Mouse (Mus musculus): ENCODE measurements around the gene Slc16a2. TPM values are rescaled to one million over a fixed set of nuclear protein-coding genes. Genes with fewer than 3 reads are reported as not detected.

Gene Slc16a2
- polyA plus RNA-seq (2011; ENCODE audit: insufficient read depth, insufficient read length, low read depth, missing spikeins) = 12.1 and 14.2 TPM in 2 replicates

- Histone ChIP-seq H3K9me3 (replicated peaks; ENCODE audit: control insufficient read depth, insufficient read depth, low read length, poor library complexity, severe bottlenecking) (no peaks in the 10 kb centered on the region), H3K36me3 (ENCODE audit: control insufficient read depth, insufficient read depth, low read length, poor library complexity, severe bottlenecking) (no peaks in the 10 kb centered on the region), H3K27ac (ENCODE audit: insufficient read depth, low read length) (no peak within 1 kb of the TSS), H3K27me3 (ENCODE audit: control insufficient read depth, insufficient read depth, low read length, poor library complexity, severe bottlenecking) (peaks cover 5% of the 10 kb centered on the region; the same call in 1 of the 2 replicates), H3K4me1 (ENCODE audit: control insufficient read depth, insufficient read depth, low read length) (no peaks in the 10 kb centered on the region), H3K4me3 (ENCODE audit: low read depth, low read length) (peak within 1 kb of the TSS; percentile 67), H3K9ac (ENCODE audit: low read depth, poor library complexity, severe bottlenecking) (peak within 1 kb of the TSS; percentile 43)
- TF ChIP-seq EP300 (IDR thresholded peaks at IDR 0.05; ENCODE audit: insufficient read depth, low read depth, low read length) = no peak
- no peak for TF ChIP-seq CTCF (IDR thresholded peaks at IDR 0.05; ENCODE audit: low read depth, low read length)
- no peak for TF ChIP-seq POLR2A (IDR thresholded peaks at IDR 0.05; ENCODE audit: insufficient read depth, low read length)
These were observed at the start of gene Slc16a2 for GRCm38 (mm10) chrX:103821832-103822196. Gene Slc16a2, minus strand, starts transcription at chrX:103821983.

GRCm38 (mm10) chrX:103863502-103863901 is 41.7 kb upstream of the Slc16a2 start:
- Histone ChIP-seq H3K4me3 (ENCODE audit: low read depth, low read length) (no peak overlapping the region), H3K36me3 (ENCODE audit: control insufficient read depth, insufficient read depth, low read length, poor library complexity, severe bottlenecking) (no peaks in the 10 kb centered on the region), H3K27me3 (ENCODE audit: control insufficient read depth, insufficient read depth, low read length, poor library complexity, severe bottlenecking) (no peaks in the 10 kb centered on the region), H3K27ac (ENCODE audit: insufficient read depth, low read length) (no peak overlapping the region), H3K4me1 (ENCODE audit: control insufficient read depth, insufficient read depth, low read length) (no peaks in the 10 kb centered on the region), H3K9me3 (replicated peaks; ENCODE audit: control insufficient read depth, insufficient read depth, low read length, poor library complexity, severe bottlenecking) (no peaks in the 10 kb centered on the region), H3K9ac (ENCODE audit: low read depth, poor library complexity, severe bottlenecking) (no peak overlapping the region)
- TF ChIP-seq EP300 (IDR thresholded peaks at IDR 0.05; ENCODE audit: insufficient read depth, low read depth, low read length) = no peak
- TF ChIP-seq POLR2A (IDR thresholded peaks at IDR 0.05; ENCODE audit: insufficient read depth, low read length) = no peak
- no peak for TF ChIP-seq CTCF (IDR thresholded peaks at IDR 0.05; ENCODE audit: low read depth, low read length)

- Histone ChIP-seq H3K9me3 (replicated peaks; ENCODE audit: control insufficient read depth, insufficient read depth, low read length, poor library complexity, severe bottlenecking) (no peaks in the 10 kb centered on the region), H3K27ac (ENCODE audit: insufficient read depth, low read length) (no peak overlapping the region), H3K36me3 (ENCODE audit: control insufficient read depth, insufficient read depth, low read length, poor library complexity, severe bottlenecking) (no peaks in the 10 kb centered on the region), H3K27me3 (ENCODE audit: control insufficient read depth, insufficient read depth, low read length, poor library complexity, severe bottlenecking) (no peaks in the 10 kb centered on the region), H3K9ac (ENCODE audit: low read depth, poor library complexity, severe bottlenecking) (no peak overlapping the region), H3K4me3 (ENCODE audit: low read depth, low read length) (no peak overlapping the region), H3K4me1 (ENCODE audit: control insufficient read depth, insufficient read depth, low read length) (no peaks in the 10 kb centered on the region)
- TF ChIP-seq CTCF (IDR thresholded peaks at IDR 0.05; ENCODE audit: low read depth, low read length) (no peak), EP300 (IDR thresholded peaks at IDR 0.05; ENCODE audit: insufficient read depth, low read depth, low read length) (no peak), POLR2A (IDR thresholded peaks at IDR 0.05; ENCODE audit: insufficient read depth, low read length) (no peak)
These were observed 41.1 kb upstream of the Slc16a2 start for GRCm38 (mm10) chrX:103862877-103863276.

- Histone ChIP-seq H3K27ac (ENCODE audit: insufficient read depth, low read length) (no peak overlapping the region), H3K4me3 (ENCODE audit: low read depth, low read length) (no peak overlapping the region), H3K27me3 (ENCODE audit: control insufficient read depth, insufficient read depth, low read length, poor library complexity, severe bottlenecking) (no peaks in the 10 kb centered on the region), H3K36me3 (ENCODE audit: control insufficient read depth, insufficient read depth, low read length, poor library complexity, severe bottlenecking) (no peaks in the 10 kb centered on the region), H3K9me3 (replicated peaks; ENCODE audit: control insufficient read depth, insufficient read depth, low read length, poor library complexity, severe bottlenecking) (no peaks in the 10 kb centered on the region), H3K9ac (ENCODE audit: low read depth, poor library complexity, severe bottlenecking) (no peak overlapping the region), H3K4me1 (ENCODE audit: control insufficient read depth, insufficient read depth, low read length) (no peaks in the 10 kb centered on the region)
- TF ChIP-seq EP300 (IDR thresholded peaks at IDR 0.05; ENCODE audit: insufficient read depth, low read depth, low read length) = no peak
- no peak for TF ChIP-seq POLR2A (IDR thresholded peaks at IDR 0.05; ENCODE audit: insufficient read depth, low read length)
- TF ChIP-seq CTCF (IDR thresholded peaks at IDR 0.05; ENCODE audit: low read depth, low read length) = no peak
These were observed 23.5 kb upstream of the Slc16a2 start for GRCm38 (mm10) chrX:103845266-103845665.

GRCm38 (mm10) chrX:103828836-103829235 is 7.1 kb upstream of the Slc16a2 start:
- no peaks in the 10 kb centered on the region for H3K27me3 ChIP-seq (ENCODE audit: control insufficient read depth, insufficient read depth, low read length, poor library complexity, severe bottlenecking)
- H3K9me3 ChIP-seq (replicated peaks; ENCODE audit: control insufficient read depth, insufficient read depth, low read length, poor library complexity, severe bottlenecking) = no peaks in the 10 kb centered on the region
- H3K4me1 ChIP-seq (ENCODE audit: control insufficient read depth, insufficient read depth, low read length) = no peaks in the 10 kb centered on the region
- no peak overlapping the region for H3K4me3 ChIP-seq (ENCODE audit: low read depth, low read length)
- no peak overlapping the region for H3K9ac ChIP-seq (ENCODE audit: low read depth, poor library complexity, severe bottlenecking)
- no peak overlapping the region for H3K27ac ChIP-seq (ENCODE audit: insufficient read depth, low read length)
- TF ChIP-seq POLR2A (IDR thresholded peaks at IDR 0.05; ENCODE audit: insufficient read depth, low read length) (no peak), EP300 (IDR thresholded peaks at IDR 0.05; ENCODE audit: insufficient read depth, low read depth, low read length) (no peak), CTCF (IDR thresholded peaks at IDR 0.05; ENCODE audit: low read depth, low read length) (no peak)
- H3K36me3 ChIP-seq (ENCODE audit: control insufficient read depth, insufficient read depth, low read length, poor library complexity, severe bottlenecking) = no peaks in the 10 kb centered on the region

GRCm38 (mm10) chrX:103822271-103822811 is 558 bp upstream of the Slc16a2 start:
- Histone ChIP-seq H3K27me3 (ENCODE audit: control insufficient read depth, insufficient read depth, low read length, poor library complexity, severe bottlenecking) (peaks cover 5% of the 10 kb centered on the region; the same call in 1 of the 2 replicates), H3K9ac (ENCODE audit: low read depth, poor library complexity, severe bottlenecking) (0 out of 2 replicates have a peak overlapping the region, but pooled peaks have one; percentile 36), H3K9me3 (replicated peaks; ENCODE audit: control insufficient read depth, insufficient read depth, low read length, poor library complexity, severe bottlenecking) (no peaks in the 10 kb centered on the region), H3K27ac (ENCODE audit: insufficient read depth, low read length) (no peak overlapping the region), H3K4me1 (ENCODE audit: control insufficient read depth, insufficient read depth, low read length) (no peaks in the 10 kb centered on the region), H3K36me3 (ENCODE audit: control insufficient read depth, insufficient read depth, low read length, poor library complexity, severe bottlenecking) (no peaks in the 10 kb centered on the region), H3K4me3 (ENCODE audit: low read depth, low read length) (peak overlapping the region; percentile 67)
- TF ChIP-seq CTCF (IDR thresholded peaks at IDR 0.05; ENCODE audit: low read depth, low read length) (no peak), EP300 (IDR thresholded peaks at IDR 0.05; ENCODE audit: insufficient read depth, low read depth, low read length) (no peak), POLR2A (IDR thresholded peaks at IDR 0.05; ENCODE audit: insufficient read depth, low read length) (no peak)
